14 mouse cellular contexts compared by ENCODE assay signal in genomic region chr12:107811231-107811630, GRCm38 (mm10).
DNase-seq lines count a peak whose midpoint lies in the region.
"Had no signal": no experiment of that assay in that cellular context is flagged by ENCODE, and none has a peak within 500 bp of the region (broad histone marks: within the 10 kb centered on the region; RNA-seq: fewer than 3 reads in every experiment).

No protein-coding gene starts in this region.

- DNase-seq in embryo, embryonic 10 days (ENCODE audit: low spot score), result peak; percentile 23
- DNase-seq in embryo, embryonic 11 days, result no peak
- peak; percentile 58 for DNase-seq in naive thymus-derived CD4-positive, alpha-beta T cell, adult 2 months (ENCODE audit: low read depth)
- DNase-seq in thymus, postnatal 14 days, result peak; percentile 60
- DNase-seq in kidney, adult 9 months, result no peak
- DNase-seq in urinary bladder, postnatal 14 days (ENCODE audit: low spot score), result no peak
- no peak for DNase-seq in right cerebral cortex, postnatal 25 days
- DNase-seq: adrenal gland, adult 8-10 months; adrenal gland, postnatal 36 days; cerebellum, adult 2 months; cerebellum, postnatal 10 days; gastrocnemius, postnatal 36 days; heart, adult 11 months; heart, postnatal 4 days had no signal

Comparison
In these comparisons a context has a peak if more than half of its experiments do, and no peak if none do; other contexts are left out.
1. DNase-seq: peak in embryo, embryonic 10 days (single experiment), naive thymus-derived CD4-positive, alpha-beta T cell, adult 2 months (single experiment) and thymus, postnatal 14 days (single experiment); none in embryo, embryonic 11 days (single experiment), kidney, adult 9 months (single experiment), urinary bladder, postnatal 14 days (single experiment) and right cerebral cortex, postnatal 25 days (single experiment).